Mouse (Mus musculus): ENCODE measurements around the gene 4930447C04Rik. TPM values are rescaled to one million over a fixed set of nuclear protein-coding genes. Genes with fewer than 3 reads are reported as not detected.
A peak's percentile ranks its signal among the peaks of the same experiment; 100 is the strongest.

Gene 4930447C04Rik
- polyA plus RNA-seq, 1 experiment from 2014 or later: 7.1 TPM

DNA sequence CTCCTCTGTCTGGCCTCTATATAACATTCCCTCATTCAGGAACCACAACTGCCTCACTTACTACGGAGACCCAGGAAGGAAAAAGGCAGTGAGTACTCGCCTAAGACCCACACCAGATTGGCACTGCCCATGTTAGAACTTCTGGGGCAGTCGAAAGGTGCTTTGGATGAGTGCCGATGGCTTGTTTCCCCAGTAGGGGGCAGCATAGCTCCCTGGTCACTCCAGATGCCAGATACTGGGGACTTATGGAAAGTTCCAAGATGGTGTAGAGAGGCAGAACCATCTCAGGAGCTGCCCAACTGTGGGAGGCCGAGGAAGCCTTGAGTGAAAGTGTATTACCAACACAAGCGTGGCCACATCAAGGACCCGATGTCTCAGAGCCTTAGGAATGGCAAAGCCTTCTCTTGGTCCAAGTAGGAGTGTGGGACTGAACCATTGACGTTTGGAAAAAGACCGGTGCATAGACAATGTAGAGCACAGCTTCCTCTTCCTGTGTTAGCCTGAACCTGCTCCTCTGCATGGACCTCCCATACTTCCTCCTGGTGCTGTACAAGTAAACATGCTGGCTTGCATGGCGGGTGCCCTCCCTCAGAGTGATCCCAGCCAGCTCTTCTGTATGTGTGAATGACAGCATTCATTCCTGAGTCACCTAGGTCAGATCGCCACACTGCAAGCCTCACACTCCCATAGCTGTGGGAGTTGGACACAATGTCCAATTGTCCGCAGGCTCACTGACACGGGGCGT, 105.6 kb downstream of the 4930447C04Rik start:
- H3K27me3 ChIP-seq (ENCODE audit: control insufficient read depth, insufficient read depth, low read length): no peaks in the 10 kb centered on the region
- no peak overlapping the region for H3K4me2 ChIP-seq (ENCODE audit: low read depth, low read length)
- ATAC-seq (ENCODE audit: low read depth): no peak
- no peaks in the 10 kb centered on the region for H3K4me1 ChIP-seq (ENCODE audit: control insufficient read depth, insufficient read depth, low read length)
- no peaks in the 10 kb centered on the region for H3K36me3 ChIP-seq (ENCODE audit: control insufficient read depth, insufficient read depth, low read length)
- no peak overlapping the region for H3K4me3 ChIP-seq (ENCODE audit: low read depth, low read length)
- H3K27ac ChIP-seq (ENCODE audit: low read depth, low read length): no peak overlapping the region
- H3K9me3 ChIP-seq (ENCODE audit: control insufficient read depth, low read length): no peaks in the 10 kb centered on the region
- no peak overlapping the region for H3K9ac ChIP-seq (replicated peaks; ENCODE audit: low read depth, low read length)
- 74% methylated on average over 14 of the region's 14 CpGs for WGBS

DNA sequence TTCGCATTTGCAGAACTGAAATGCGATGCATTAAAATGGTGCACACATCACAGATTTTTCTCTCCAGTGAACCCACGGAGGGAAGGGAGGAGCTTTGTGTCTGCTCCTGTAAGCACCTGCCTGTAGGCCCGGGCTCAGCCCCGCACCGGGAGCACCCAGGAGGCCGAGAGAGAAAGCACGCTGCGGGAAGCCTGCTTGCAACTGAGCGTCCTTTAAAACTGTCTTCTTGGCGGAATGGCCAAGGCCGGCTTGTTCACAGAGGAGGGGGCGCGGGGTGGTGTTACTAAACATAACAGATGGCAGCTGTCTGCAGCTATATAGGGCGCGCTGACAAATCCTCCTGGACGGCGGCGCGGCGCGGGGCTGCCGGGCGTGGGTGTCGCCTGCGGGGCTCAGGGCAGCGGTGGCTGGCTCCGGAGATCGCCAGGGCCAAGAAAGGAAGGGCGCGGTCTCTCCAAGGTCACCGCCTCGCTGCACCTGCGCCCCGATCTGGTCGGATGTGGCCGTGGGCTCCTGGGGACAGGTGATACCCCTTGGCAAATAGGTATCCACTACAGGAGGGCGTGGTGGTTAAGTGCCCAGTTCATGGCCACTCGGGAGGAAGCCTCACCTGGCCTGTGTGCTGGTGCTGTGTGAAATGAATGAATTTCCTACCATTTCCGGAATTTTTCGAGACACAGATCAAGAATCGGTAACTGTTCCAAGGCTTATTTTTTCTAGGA, 108.7 kb downstream of the 4930447C04Rik start:
- ATAC-seq (ENCODE audit: low read depth): peak; percentile 81
- 6% methylated on average over 41 of the region's 42 CpGs for WGBS
- peak overlapping the region; percentile 48 for H3K9ac ChIP-seq (replicated peaks; ENCODE audit: low read depth, low read length)

More for the DNA sequence above, 108.7 kb downstream of the 4930447C04Rik start:
- H3K27ac ChIP-seq (ENCODE audit: low read depth, low read length): peak overlapping the region; percentile 34
- no peaks in the 10 kb centered on the region for H3K4me1 ChIP-seq (ENCODE audit: control insufficient read depth, insufficient read depth, low read length)
- no peaks in the 10 kb centered on the region for H3K9me3 ChIP-seq (ENCODE audit: control insufficient read depth, low read length)
- peak overlapping the region; percentile 33 for H3K4me3 ChIP-seq (ENCODE audit: low read depth, low read length)
- H3K4me2 ChIP-seq (ENCODE audit: low read depth, low read length): peak overlapping the region; percentile 53
- no peaks in the 10 kb centered on the region for H3K27me3 ChIP-seq (ENCODE audit: control insufficient read depth, insufficient read depth, low read length)
- H3K36me3 ChIP-seq (ENCODE audit: control insufficient read depth, insufficient read depth, low read length): no peaks in the 10 kb centered on the region

Other genes with a start within 250 kb of the 4930447C04Rik start
- 86.7 and 106 TPM in 2 replicates for gene Ppm1a, start 183.3 kb downstream of the 4930447C04Rik start, polyA plus RNA-seq (2014; fragmentation: Nextera tagmentation; extraction: Ambion mirVana)
- gene Six6, start 882 bp downstream of the 4930447C04Rik start, polyA plus RNA-seq (2014; fragmentation: Nextera tagmentation; extraction: Ambion mirVana): not detected in 2 replicates
- 0.12 and 3.7 TPM in 2 replicates for gene Six1, start 113.1 kb upstream of the 4930447C04Rik start, polyA plus RNA-seq (2014; fragmentation: Nextera tagmentation; extraction: Ambion mirVana)
- gene Six4, start 172.7 kb upstream of the 4930447C04Rik start, polyA plus RNA-seq (2014; fragmentation: Nextera tagmentation; extraction: Ambion mirVana): 0.55 and 0.71 TPM in 2 replicates
- gene Mnat1, start 182.9 kb upstream of the 4930447C04Rik start, polyA plus RNA-seq (2014; fragmentation: Nextera tagmentation; extraction: Ambion mirVana): 20.8 and 21.7 TPM in 2 replicates